Mouse (Mus musculus) heart, embryonic 16.5 days (tissue): ENCODE measurements at regions not wholly inside any gene's neighbourhood (a gene's known extent, or its start where the extent isn't known, plus 50 kb on each side); places are given as distances from the start of the nearest gene placed in this dataset.
A peak's percentile ranks its signal among the peaks of the same experiment; 100 is the strongest.

Source experiments
- ATAC-seq: fragments of 200-750 bp; cut with Nextera tagmentation; replicated peaks from 2 replicates; pipeline ENCODE4 v1.8.0; 2017; ENCODE audit warnings: moderate number of reproducible peaks; ENCODE audit not compliant: insufficient read depth, low FRiP score; ENCODE audit errors: extremely low read depth
- H3K27ac ChIP-seq: fragments of 300-500 bp; sonication (generic); 2 replicates; pipeline ENCODE4 v1.5.1; 2014; ENCODE audit warnings: mild to moderate bottlenecking, low read length, control low read depth, moderate library complexity
- H3K27me3 ChIP-seq: fragments of 300-500 bp; sonication (generic); 2 replicates; pipeline ENCODE4 v1.6.1; 2014; ENCODE audit warnings: low read length, mixed read lengths; ENCODE audit not compliant: control insufficient read depth, insufficient read depth
- H3K36me3 ChIP-seq: fragments of 300-500 bp; sonication (generic); 2 replicates; pipeline ENCODE4 v1.6.1; 2014; ENCODE audit not compliant: control insufficient read depth, insufficient read depth
- H3K4me1 ChIP-seq: fragments of 300-500 bp; sonication (generic); 2 replicates; pipeline ENCODE4 v1.6.1; 2014; ENCODE audit warnings: low read length, mixed read lengths; ENCODE audit not compliant: control insufficient read depth, insufficient read depth
- H3K4me2 ChIP-seq: fragments of 300-500 bp; sonication (generic); 2 replicates; pipeline ENCODE4 v1.6.1; 2014; ENCODE audit warnings: low read depth, mild to moderate bottlenecking, control low read depth, low read length
- H3K4me3 ChIP-seq: fragments of 300-500 bp; sonication (generic); 2 replicates; pipeline ENCODE4 v1.5.1; 2014; ENCODE audit warnings: mild to moderate bottlenecking, control low read depth, low read length
- H3K9ac ChIP-seq: fragments of 300-500 bp; sonication (generic); 2 replicates; pipeline ENCODE4 v1.6.1; 2014; ENCODE audit warnings: low read length, control low read depth
- H3K9me3 ChIP-seq: fragments of 300-500 bp; sonication (generic); replicated peaks from 2 replicates; pipeline ENCODE4 v1.6.1; 2016; ENCODE audit warnings: low read length; ENCODE audit not compliant: control insufficient read depth
- WGBS: fragments of 180-500 bp; shearing (Covaris S2); extraction: QIAGEN DNeasy Blood & Tissue Kit; methylation state at CpG from one replicate; pipeline ENCODE4 v1.1.7; 2014; 5-methylcytosine and 5-hydroxymethylcytosine counted together

DNA sequence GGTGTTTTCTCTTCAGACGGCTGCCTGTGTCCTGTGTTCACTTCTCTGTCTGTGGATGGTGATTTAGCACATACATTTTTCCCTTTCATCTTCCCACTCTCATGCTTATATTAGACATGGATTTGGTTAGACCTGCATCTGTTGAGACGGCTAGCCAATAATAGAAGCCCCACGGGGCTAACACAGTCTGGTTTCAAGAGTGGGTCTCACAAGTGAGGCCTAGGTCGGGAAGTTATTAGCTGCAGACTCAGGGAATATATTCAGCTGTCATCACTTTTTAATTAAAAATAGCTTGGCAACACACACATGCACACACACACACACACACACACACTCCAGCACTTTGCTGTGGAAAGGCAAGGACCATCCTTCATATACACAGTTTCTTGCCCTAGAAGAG, 287.7 kb upstream of the Ubash3b start:
- no peaks in the 10 kb centered on the region for H3K27me3 ChIP-seq
- peaks cover 27% of the 10 kb centered on the region for H3K4me1 ChIP-seq
- 31% methylated on average over 4 of the region's 4 CpGs for WGBS
- no peak overlapping the region for H3K9ac ChIP-seq
- no peaks in the 10 kb centered on the region for H3K36me3 ChIP-seq
- no peak overlapping the region; the same call in 1 of the 2 replicates for H3K27ac ChIP-seq
- H3K4me3 ChIP-seq: no peak overlapping the region
- ATAC-seq: no peak
- H3K4me2 ChIP-seq: no peak overlapping the region
- no peaks in the 10 kb centered on the region for H3K9me3 ChIP-seq

- ATAC-seq: no peak
- H3K4me1 ChIP-seq: peaks cover 27% of the 10 kb centered on the region
- H3K36me3 ChIP-seq: no peaks in the 10 kb centered on the region
- H3K4me3 ChIP-seq: no peak overlapping the region
- H3K27me3 ChIP-seq: no peaks in the 10 kb centered on the region
- WGBS: 76% methylated on average over 8 of the region's 8 CpGs
- peak overlapping the region; percentile 21 for H3K27ac ChIP-seq
- H3K4me2 ChIP-seq: peak overlapping the region; percentile 32; the same call in 1 of the 2 replicates
- H3K9ac ChIP-seq: no peak overlapping the region
- H3K9me3 ChIP-seq: no peaks in the 10 kb centered on the region
Observed at GRCm38 (mm10) chr9:41447902-41448301, 286.4 kb upstream of the Ubash3b start.

- Histone ChIP-seq H3K36me3 (no peaks in the 10 kb centered on the region), H3K4me3 (no peak overlapping the region), H3K4me2 (peak overlapping the region; percentile 32), H3K9ac (peak overlapping the region; percentile 45; the same call in 1 of the 2 replicates), H3K27ac (peak overlapping the region; percentile 89), H3K4me1 (peaks cover 27% of the 10 kb centered on the region), H3K9me3 (no peaks in the 10 kb centered on the region), H3K27me3 (no peaks in the 10 kb centered on the region)
- WGBS: 26% methylated on average over 12 of the region's 12 CpGs
- ATAC-seq: peak; percentile 56
Observed at GRCm38 (mm10) chr9:41447211-41447875, 285.8 kb upstream of the Ubash3b start.

GRCm38 (mm10) chr9:41446431-41447203, 285.1 kb upstream of the Ubash3b start:
- Histone ChIP-seq H3K4me3 (no peak overlapping the region), H3K36me3 (no peaks in the 10 kb centered on the region), H3K27me3 (no peaks in the 10 kb centered on the region), H3K27ac (peak overlapping the region; percentile 89), H3K9me3 (no peaks in the 10 kb centered on the region), H3K4me1 (peaks cover 24% of the 10 kb centered on the region), H3K4me2 (peak overlapping the region; percentile 10; the same call in 1 of the 2 replicates), H3K9ac (no peak overlapping the region)
- 65% methylated on average over 9 of the region's 9 CpGs for WGBS
- no peak; the same call in 1 of the 2 replicates for ATAC-seq

- peaks cover 9% of the 10 kb centered on the region; the same call in 1 of the 2 replicates for H3K9me3 ChIP-seq
- H3K27ac ChIP-seq: no peak overlapping the region
- no peak for ATAC-seq
- no peak overlapping the region for H3K9ac ChIP-seq
- H3K27me3 ChIP-seq: no peaks in the 10 kb centered on the region
- WGBS: 83% methylated on average over 3 of the region's 3 CpGs
- no peak overlapping the region for H3K4me3 ChIP-seq
- H3K36me3 ChIP-seq: no peaks in the 10 kb centered on the region
- H3K4me2 ChIP-seq: no peak overlapping the region
- peaks cover 6% of the 10 kb centered on the region; the same call in 1 of the 2 replicates for H3K4me1 ChIP-seq
Observed at GRCm38 (mm10) chr9:41442418-41442817, 280.9 kb upstream of the Ubash3b start.

GRCm38 (mm10) chr9:41439979-41440378, 278.5 kb upstream of the Ubash3b start:
- H3K36me3 ChIP-seq: no peaks in the 10 kb centered on the region
- H3K27ac ChIP-seq: no peak overlapping the region
- no peaks in the 10 kb centered on the region for H3K27me3 ChIP-seq
- no peak overlapping the region for H3K4me3 ChIP-seq
- H3K4me1 ChIP-seq: no peaks in the 10 kb centered on the region
- no peak overlapping the region for H3K9ac ChIP-seq
- no peak overlapping the region for H3K4me2 ChIP-seq
- 64% methylated on average over 4 of the region's 4 CpGs for WGBS
- peaks cover 13% of the 10 kb centered on the region; the same call in 1 of the 2 replicates for H3K9me3 ChIP-seq
- ATAC-seq: no peak

- ATAC-seq: no peak
- 91% methylated on average over 2 of the region's 2 CpGs for WGBS
- no peaks in the 10 kb centered on the region for H3K4me1 ChIP-seq
- no peak overlapping the region for H3K27ac ChIP-seq
- H3K9me3 ChIP-seq: peaks cover 13% of the 10 kb centered on the region; the same call in 1 of the 2 replicates
- H3K36me3 ChIP-seq: no peaks in the 10 kb centered on the region
- no peak overlapping the region for H3K4me3 ChIP-seq
- H3K4me2 ChIP-seq: no peak overlapping the region
- H3K27me3 ChIP-seq: no peaks in the 10 kb centered on the region
- H3K9ac ChIP-seq: no peak overlapping the region
Observed at GRCm38 (mm10) chr9:41438141-41438540, 276.6 kb upstream of the Ubash3b start.

DNA sequence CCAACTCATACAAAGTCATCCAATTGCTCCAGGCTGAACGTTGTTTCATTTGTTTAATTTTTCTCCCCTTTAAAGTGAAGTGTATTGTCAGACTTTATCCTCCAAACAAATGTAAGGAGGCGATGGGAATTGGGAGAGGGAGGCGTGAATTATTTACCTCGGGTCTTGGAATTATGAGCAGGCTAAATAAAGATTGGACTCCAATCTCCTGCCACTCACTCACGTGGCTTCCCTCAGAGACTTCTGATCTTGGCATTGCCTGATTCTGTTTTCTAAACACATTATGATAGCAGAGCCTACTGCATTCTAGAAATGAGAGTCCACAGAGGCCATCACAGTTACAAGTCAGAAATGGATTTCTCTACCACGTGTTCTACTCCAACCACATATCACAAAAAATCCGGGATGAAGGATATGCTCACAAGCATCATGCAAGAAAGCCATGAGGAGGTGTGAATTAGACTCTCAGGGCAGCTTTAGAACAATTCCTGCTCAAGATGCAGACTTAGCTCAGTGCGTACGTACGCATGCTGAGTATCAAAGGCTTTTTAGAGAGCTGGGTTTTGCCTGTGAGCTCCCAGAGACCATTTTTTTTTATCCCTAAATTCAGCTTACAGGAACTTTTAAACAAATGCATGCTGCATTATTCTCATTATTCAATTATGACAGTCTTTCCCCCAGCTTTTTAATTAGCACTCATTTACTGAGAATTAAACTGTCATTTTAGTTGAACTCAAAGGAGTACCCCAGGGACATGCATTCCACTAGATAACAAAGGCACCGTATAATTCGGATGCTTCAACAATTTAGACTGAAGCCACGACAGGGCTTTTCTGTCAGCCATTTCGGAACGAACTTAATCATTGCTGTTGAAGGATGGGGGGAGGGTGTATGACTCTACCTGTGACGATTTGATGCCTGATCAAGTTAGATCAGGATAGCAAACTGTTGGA, 269.2 kb upstream of the Ubash3b start:
- Histone ChIP-seq H3K9ac (no peak overlapping the region), H3K27me3 (no peaks in the 10 kb centered on the region), H3K4me2 (no peak overlapping the region), H3K4me3 (no peak overlapping the region), H3K4me1 (no peaks in the 10 kb centered on the region), H3K9me3 (no peaks in the 10 kb centered on the region), H3K27ac (no peak overlapping the region), H3K36me3 (no peaks in the 10 kb centered on the region)
- no peak for ATAC-seq
- 70% methylated on average over 16 of the region's 16 CpGs for WGBS
